Mouse (Mus musculus): ENCODE measurements around the gene Kif16b.

The Kif16b gene

DNA sequence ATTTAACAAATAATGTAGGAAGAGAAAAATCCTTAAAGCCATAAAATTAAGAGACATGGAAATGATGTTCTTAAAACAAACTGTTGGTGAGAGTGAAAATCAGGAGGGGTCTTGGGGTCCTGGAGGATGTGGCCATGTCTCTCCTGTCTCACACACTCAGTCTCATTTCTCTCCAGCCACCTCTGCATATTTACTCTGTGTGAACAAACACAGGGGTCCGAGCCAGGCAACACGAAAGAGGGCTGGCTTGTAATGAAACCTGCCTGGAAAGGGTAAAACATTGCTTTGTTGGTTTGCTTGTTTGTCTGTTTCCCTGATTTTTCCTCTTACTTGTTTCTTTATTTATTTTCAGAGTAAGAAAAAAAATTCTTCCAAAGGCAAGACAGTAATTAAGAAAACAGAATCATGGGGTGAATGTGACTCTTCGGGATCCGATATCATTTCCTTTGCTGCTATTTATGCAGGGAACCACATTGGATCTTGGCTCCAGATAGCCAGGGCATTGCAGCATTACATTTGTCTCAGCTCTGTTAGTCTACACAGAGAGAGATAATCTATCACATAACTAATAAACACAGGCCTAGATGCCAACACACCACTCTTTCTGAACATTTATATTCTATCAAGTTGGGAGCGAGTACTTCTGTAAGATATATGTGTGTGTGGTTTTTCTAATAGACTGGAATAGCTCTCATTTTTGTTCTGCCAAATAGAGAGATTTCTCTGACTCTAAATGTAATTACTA lies 218.2 kb downstream of the Kif16b start:
- no peak for DNase-seq (ENCODE audit: inconsistent age in 2 of 2, low spot score in 1 of 2)

- no peak for DNase-seq (ENCODE audit: inconsistent age in 2 of 2, low spot score in 1 of 2)
Observed at GRCm38 (mm10) chr2:142668426-142668825, 232.9 kb downstream of the Kif16b start.

- no peak for DNase-seq (ENCODE audit: inconsistent age in 2 of 2, low spot score in 1 of 2)
Observed at GRCm38 (mm10) chr2:142651591-142651990, 249.7 kb downstream of the Kif16b start.

DNA sequence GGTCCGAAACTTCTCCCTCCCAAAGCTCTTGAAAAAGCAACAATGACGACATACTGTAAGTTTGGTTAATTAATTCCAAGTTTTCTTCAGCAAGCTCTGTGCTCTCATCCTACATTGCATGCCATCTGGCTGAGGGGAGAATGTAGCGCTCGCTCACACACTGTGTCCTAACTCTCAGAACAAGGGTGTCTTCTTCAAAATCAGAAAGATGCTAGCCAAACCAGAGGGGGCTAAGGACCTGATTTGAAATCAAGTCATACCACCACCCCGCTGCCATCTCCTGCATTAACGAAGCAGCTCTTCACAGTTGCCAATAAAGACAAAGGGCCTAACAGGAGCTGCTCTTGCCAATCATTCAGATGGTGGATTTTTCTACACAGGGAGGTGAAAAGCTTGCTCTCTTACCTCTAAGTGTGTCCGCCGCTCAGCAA lies 253.3 kb downstream of the Kif16b start:
- no peak for DNase-seq (ENCODE audit: inconsistent age in 2 of 2, low spot score in 1 of 2)

GRCm38 (mm10) chr2:142646863-142647262 lies 254.5 kb downstream of the Kif16b start:
- DNase-seq (ENCODE audit: inconsistent age in 2 of 2, low spot score in 1 of 2) = no peak

DNA sequence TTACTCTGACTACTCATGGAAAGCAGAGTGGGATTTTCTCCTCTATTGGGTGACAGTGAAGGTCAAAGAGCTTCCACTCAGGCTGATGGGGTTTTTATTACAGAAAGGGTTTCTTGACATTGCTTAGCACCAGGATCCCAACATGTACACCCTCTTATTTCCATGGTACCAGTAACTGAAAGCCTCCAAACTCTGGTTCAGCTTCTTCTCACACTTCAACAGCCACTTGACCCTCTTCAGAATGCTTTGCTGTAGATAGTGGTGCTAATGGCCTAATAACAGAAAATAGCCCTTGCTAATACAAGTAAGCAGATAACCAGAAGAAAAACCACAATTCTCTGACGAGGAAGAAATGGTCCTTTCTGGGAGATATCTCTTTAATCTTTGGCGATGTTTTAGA lies 259.6 kb downstream of the Kif16b start:
- no peak for DNase-seq (ENCODE audit: inconsistent age in 2 of 2, low spot score in 1 of 2)

- no peak for DNase-seq (ENCODE audit: inconsistent age in 2 of 2, low spot score in 1 of 2)
Observed at GRCm38 (mm10) chr2:142635606-142636304, 265.6 kb downstream of the Kif16b start.

DNA sequence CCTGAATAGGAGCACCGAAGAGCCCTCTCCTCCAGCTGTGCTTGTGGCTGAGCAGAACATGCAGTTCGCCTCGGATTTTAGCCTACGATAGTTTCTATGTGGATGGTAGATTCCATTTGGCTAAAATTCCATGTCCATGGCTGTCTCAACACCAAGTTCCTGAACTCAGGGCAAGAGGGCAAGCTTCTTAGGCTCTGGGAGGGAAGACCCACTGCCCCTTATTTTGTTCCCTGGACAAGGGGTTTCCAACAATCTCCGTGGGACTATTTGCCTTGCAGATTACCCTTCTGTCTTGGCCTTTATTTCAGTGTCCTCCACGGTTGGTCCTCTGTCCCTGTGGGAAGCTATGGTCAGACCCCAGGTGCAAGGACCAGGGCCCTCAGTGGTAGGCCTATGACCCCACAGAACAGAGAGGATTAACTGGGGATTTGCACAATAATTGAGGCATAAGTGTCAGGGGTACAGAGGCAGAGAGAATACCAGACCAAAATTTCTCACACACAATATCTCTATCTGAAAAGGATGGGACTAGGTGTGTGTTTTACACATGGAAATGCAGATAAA lies 267.3 kb downstream of the Kif16b start:
- DNase-seq (ENCODE audit: inconsistent age in 2 of 2, low spot score in 1 of 2) = no peak

DNA sequence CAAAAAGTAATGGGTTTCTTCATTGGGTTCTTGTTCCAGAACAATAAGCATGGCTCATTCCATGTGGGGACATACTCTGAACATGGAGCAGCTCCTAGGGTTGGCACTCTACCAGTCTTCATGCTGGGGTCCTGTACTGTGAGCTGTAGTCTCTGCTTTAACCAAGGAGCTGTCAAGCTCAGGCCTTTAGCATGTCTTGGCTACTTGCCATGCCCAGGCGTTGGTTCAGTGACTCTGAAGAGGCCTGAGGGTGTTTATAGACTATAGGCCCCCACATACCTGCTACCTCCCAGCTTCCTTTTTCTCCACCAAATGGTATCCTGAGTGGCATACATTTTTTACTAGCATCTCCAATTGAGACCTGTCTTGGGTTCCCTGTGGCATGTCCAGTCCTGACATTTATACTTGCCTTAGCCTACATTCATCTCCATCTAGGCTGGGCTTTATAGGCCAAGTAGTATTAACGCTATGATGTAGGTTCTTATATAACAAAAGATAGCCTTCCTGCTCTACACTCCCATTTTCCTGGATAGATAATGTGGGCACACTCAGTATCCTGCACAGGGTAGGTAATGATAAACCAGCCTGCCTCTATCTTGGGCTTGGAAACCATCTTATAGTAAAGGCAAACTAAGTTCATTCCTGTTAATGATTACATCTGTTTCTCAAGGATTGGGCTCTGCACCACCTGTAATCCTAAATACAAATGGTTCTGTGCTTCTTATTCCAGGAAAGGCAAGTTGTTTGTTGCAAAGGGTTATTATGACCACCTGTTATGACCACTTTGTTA lies 271.6 kb downstream of the Kif16b start:
- no peak for DNase-seq (ENCODE audit: inconsistent age in 2 of 2, low spot score in 1 of 2)

DNA sequence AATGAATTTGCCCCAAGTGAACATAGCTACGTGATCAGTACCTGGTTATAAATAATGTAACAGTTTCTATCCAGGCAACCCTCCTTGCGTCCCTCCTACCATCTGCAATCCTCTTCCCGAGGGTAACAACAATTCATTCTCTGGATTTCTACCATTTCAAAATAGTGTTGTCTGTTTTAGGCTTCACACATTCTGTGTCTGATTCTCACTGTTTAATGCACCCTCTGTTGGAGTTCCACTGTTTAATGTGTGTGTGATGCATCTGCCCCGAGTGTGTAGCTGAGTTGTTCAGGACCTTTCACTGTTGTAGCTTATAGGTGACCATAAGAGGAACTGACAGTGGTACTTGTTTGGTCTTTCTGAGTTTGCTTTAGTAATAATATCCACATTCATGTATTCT lies 275.6 kb downstream of the Kif16b start:
- no peak for DNase-seq (ENCODE audit: inconsistent age in 2 of 2, low spot score in 1 of 2)

- DNase-seq (ENCODE audit: inconsistent age in 2 of 2, low spot score in 1 of 2) = no peak
Observed at GRCm38 (mm10) chr2:142625101-142625500, 276.2 kb downstream of the Kif16b start.

DNA sequence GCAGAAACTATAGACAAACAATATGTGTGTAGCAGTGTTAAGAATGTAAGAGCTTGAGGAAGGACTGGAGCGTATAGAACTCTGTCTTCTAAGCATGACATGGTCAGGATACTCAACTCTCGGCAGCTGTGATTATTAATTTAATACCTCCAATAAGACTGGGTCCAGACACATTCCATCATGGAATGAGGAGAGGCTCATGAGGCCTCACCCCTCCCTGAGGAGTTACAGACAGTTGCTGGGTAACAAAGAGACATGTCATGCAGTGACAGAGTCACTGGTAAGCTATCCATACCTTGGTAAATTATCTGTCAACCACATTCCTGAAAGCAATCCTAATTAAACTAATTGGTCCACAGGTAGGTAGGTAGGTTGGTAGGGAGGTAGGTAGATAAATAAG lies 277.1 kb downstream of the Kif16b start:
- DNase-seq (ENCODE audit: inconsistent age in 2 of 2, low spot score in 1 of 2) = no peak

- DNase-seq (ENCODE audit: inconsistent age in 2 of 2, low spot score in 1 of 2) = no peak
Observed at GRCm38 (mm10) chr2:142621152-142621551, 280.2 kb downstream of the Kif16b start.

- no peak for DNase-seq (ENCODE audit: inconsistent age in 2 of 2, low spot score in 1 of 2)
Observed at GRCm38 (mm10) chr2:142619926-142620325, 281.4 kb downstream of the Kif16b start.

GRCm38 (mm10) chr2:142614535-142614934 lies 286.8 kb downstream of the Kif16b start:
- DNase-seq (ENCODE audit: inconsistent age in 2 of 2, low spot score in 1 of 2) = no peak

DNA sequence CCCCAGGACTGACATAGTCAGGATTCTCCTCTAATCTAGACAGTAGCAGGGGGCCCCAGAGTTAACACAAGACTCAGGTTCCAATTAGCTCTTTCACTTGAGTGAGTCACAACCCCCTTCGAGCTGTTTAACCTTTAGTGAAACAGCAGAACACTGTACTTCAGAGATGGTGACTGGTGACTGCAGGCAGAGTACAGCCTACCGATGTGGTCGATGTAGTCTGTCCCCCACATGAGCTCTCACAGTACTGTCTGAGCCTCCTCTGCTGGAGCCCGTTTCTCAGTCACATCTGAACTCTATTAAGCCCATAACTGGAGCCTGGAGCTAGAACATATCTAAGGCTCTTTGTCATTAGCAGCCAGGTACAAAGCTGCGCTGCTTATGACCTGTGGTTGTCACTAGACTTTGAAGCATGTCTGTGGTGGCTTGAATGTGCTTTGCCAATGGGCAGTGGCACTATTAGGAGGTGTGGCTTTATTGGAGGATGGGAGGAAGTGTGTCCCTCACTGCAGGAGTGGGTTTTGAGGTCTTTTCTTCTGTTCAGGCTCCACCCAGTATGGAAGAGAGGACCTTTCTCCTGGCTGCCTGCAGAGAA lies 288.9 kb downstream of the Kif16b start:
- DNase-seq (ENCODE audit: inconsistent age in 2 of 2, low spot score in 1 of 2) = no peak

GRCm38 (mm10) chr2:142611113-142611512 lies 290.2 kb downstream of the Kif16b start:
- DNase-seq (ENCODE audit: inconsistent age in 2 of 2, low spot score in 1 of 2) = peak in 1 of 2 experiments; percentile 48

- DNase-seq (ENCODE audit: inconsistent age in 2 of 2, low spot score in 1 of 2) = no peak
Observed at GRCm38 (mm10) chr2:142610206-142610605, 291.1 kb downstream of the Kif16b start.

- DNase-seq (ENCODE audit: inconsistent age in 2 of 2, low spot score in 1 of 2) = no peak
Observed at GRCm38 (mm10) chr2:142608778-142609177, 292.6 kb downstream of the Kif16b start.

DNA sequence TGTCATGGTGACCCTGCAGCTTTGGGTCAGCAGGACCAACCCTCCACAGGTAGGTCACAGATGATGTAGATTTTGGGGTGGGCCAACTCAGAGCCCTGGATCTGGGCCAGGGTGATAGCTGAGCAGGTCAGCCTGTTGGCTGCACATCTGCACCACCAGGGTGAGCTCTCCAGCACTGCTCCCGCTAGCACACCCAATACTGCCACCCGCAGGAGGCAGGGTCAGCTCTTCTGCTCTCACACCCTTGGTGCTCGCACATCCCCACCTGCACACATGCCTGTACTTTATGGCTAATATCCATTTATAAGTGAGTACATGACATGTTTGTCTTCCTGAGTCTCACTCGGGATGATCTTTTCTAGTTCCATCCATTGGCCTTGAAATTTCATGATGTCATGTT lies 296.6 kb downstream of the Kif16b start:
- DNase-seq (ENCODE audit: inconsistent age in 2 of 2, low spot score in 1 of 2) = no peak

GRCm38 (mm10) chr2:142603210-142603609 lies 298.1 kb downstream of the Kif16b start:
- no peak for DNase-seq (ENCODE audit: inconsistent age in 2 of 2, low spot score in 1 of 2)

Measured in adrenal gland, adult (tissue).